18 mouse cellular contexts compared by ENCODE assay signal in the genomic region with DNA sequence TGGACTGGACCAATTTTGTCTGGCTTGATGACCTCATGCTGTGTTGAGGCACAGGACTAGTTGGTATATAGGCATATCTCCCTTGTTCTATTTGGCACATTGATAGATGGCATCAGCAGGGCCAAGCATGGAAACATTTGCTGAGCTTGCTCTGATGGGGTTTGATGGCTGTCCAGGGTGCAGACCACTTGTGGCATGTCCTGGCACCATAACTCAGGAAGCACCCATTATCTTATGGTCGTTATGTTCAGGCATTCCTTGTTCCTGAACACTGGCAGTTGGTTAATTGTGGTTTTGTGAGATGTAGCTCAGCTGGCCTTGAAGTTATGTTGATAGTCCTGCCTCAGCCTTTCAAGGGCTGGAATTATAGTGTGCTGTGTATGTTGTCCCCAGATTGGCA.
"Had no signal": no experiment of that assay in that cellular context is flagged by ENCODE, and none has a peak within 500 bp of the region (broad histone marks: within the 10 kb centered on the region; RNA-seq: fewer than 3 reads in every experiment).

No protein-coding gene starts in this region.

- DNase-seq: kidney, adult 2 months; kidney, postnatal 25 days; layer of hippocampus, adult 9-11 months; left cerebral cortex, postnatal 4 days; lung, adult 18-20 months; lung, postnatal 10 days; lung, postnatal 36 days; midbrain, embryonic 14.5 days; right cerebral cortex, adult 18-20 months; right cerebral cortex, postnatal 14 days; right cerebral cortex, postnatal 4 days; thymus, postnatal 25 days had no signal

- H3K4me3 ChIP-seq: layer of hippocampus, adult 2 months; limb, embryonic 12.5 days; limb, embryonic 15.5 days; lung, embryonic 15.5 days; stomach, embryonic 15.5 days had no signal

- H3K36me3 ChIP-seq: limb, embryonic 12.5 days; limb, embryonic 15.5 days; lung, embryonic 15.5 days; stomach, embryonic 15.5 days had no signal

- H3K27me3 ChIP-seq: limb, embryonic 12.5 days; limb, embryonic 15.5 days; lung, embryonic 15.5 days; stomach, embryonic 15.5 days had no signal

- ATAC-seq: intestine, postnatal 0 days had no signal

- H3K9me3 ChIP-seq: limb, embryonic 12.5 days; limb, embryonic 15.5 days; lung, embryonic 15.5 days; stomach, embryonic 15.5 days had no signal

- H3K4me1 ChIP-seq: stomach, embryonic 15.5 days had no signal
